Mouse (Mus musculus): ENCODE data around the gene Scyl1.

DNA sequence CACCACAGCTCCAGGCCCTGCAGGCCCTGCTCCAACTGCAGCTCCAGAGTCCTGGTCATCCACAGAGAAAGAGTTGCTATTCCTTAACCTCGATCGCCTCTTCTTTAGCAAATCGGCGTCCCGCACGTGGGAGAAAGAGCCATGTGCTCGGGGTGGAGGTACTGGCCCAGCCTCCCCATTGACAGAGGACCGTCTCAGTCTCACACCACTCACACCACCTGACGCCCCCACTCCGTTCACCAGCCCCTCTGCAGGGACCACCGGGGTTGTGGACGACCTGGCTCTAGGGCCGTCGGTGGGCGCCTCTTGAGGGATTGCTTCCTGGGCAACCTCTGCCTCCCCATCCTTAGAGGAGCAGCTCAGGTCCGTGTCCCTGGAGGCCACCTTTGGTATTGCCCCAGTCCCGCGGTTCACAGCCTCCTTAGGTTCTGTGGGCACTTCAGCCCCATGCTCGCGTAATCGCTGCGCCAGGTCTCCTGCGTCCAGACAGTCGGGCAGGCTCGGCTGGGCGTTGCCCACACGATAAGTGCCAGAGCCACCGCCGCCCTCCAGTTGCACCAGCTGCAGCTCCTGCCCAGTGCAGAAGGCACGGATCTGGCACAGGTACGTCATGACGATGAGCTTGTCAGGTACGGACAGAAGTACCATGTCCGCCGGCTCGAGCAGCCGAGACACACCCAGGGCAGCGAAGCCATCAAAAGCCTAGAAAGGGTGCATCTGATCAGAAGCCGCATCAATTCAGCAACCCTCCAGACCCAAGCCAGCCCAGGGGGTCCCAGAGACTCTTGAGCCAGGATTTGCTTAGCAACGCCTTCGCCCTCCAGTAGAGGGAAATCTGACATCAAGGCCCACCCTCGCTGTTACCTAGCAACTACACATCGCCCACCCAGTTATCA is 55.2 kb downstream of the Scyl1 start:
- TF ChIP-seq HCFC1 (IDR thresholded peaks at IDR 0.05; ENCODE audit: borderline replicate concordance, insufficient read depth, low read length), result no peak
- TF ChIP-seq ZC3H11A (IDR thresholded peaks at IDR 0.05; ENCODE audit: borderline replicate concordance, low read depth, low read length), result no peak
- TF ChIP-seq CHD2 (IDR thresholded peaks at IDR 0.05; ENCODE audit: low read depth, low read length), result no peak

All from ES-E14 (cell line).